Mouse (Mus musculus): ENCODE results near the gene Rab3il1. TPM values are rescaled to one million over a fixed set of nuclear protein-coding genes. Genes with fewer than 3 reads are reported as not detected.
A peak's percentile ranks its signal among the peaks of the same experiment; 100 is the strongest.
"Not testable (repeated sequence)": the region's sequence is repeated elsewhere in the genome, so short reads cannot be mapped to it uniquely, and the experiment has no call there.

Rab3il1 gene
- 10 to 100 TPM; 12.9 to 14.9 TPM for total RNA-seq (2021)

GRCm38 (mm10) chr19:10001206-10001969, at the start of gene Rab3il1, which contains the start of gene Best1:
Rab3il1 (plus strand) TSS chr19:10001669.
Best1 (minus strand) TSS chr19:10001633.
- intact Hi-C loops (cut with DNase I): no loop called here
- no peak for DNase-seq

DNA sequence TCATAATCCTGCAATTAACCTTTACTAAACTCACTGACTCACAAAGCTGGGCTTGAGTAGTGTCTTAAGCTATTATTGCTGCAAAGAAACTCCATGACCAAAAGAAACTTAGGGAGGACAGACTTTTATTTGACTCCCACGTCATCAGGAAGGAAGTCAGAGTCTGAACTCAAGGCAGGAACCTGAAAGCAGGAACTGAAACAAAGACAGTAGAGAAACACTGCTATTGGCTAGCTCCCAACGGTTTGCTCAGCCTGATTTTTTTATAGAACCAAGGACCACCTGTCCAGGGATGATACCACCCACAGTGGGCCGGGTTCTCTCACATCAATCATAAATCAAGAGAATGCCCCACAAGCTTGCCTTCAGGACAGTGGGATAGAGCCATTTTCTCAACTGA, 49.1 kb upstream of the Rab3il1 start:
- intact Hi-C loops (cut with DNase I): no loop called here
- DNase-seq: no peak

DNA sequence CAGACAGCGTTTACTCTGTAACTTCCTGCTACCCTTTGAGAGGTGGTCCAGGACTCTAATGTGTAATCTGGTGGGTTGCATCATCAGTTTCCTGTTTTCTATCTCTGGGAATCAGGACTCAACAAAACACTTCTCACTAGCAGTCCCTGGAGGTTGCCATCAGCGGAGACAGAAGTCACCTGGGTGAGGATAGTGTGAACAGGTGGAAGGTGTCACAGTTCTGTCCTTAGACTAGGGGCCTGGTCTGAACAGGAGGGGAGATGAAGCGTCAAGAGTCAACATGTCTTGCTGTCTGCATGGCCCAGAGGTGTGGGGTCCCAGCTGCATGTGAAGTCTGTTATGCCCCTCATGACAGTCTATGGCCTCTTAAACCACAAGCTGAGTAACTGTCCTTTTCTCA, 48.6 kb upstream of the Rab3il1 start:
- intact Hi-C loops (cut with DNase I): no loop called here
- no peak for DNase-seq

DNA sequence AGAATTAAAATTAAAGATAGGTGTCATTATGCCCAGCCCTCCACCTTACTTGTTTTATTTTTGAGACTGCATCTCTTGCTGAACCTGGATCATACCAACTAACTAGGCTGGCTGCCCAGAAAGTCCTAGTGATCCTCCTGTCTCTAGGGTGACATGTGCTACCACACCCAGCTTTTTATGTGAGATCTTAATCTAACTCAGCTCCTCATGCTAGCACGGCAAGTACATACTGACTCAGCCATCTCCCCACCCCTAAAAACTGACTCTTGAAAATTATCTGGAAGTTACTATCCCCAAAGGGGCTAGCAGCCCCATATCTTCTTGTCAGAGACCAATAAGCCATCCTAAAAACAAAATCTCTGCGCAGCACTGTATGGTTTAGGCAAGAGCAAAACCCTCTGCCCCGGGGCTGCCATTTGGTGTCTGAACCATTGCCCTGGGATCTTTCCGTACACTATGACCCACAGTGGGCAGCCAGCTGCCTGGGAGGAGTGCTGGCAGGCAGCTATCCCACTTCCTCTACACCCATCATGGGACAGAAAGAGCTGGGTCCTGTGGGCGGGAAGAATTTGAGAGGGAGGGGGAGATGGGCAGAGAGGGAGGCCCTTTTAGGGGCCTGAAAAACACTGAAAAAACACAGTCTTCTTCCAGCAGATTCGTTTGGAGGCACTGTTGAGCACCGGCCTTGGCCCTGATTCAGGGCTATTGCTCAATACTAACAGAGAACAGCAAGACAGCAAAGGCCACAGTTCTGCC, 47.2 kb upstream of the Rab3il1 start:
- intact Hi-C loops (cut with DNase I): no loop called here
- peak; percentile 43 for DNase-seq

- DNase-seq: no peak
- intact Hi-C loops (cut with DNase I): no loop called here
Observed at GRCm38 (mm10) chr19:9954811-9955202, 46.7 kb upstream of the Rab3il1 start.

- DNase-seq: no peak
- intact Hi-C loops (cut with DNase I): no loop called here
Observed at GRCm38 (mm10) chr19:9955438-9955837, 46.0 kb upstream of the Rab3il1 start.

DNA sequence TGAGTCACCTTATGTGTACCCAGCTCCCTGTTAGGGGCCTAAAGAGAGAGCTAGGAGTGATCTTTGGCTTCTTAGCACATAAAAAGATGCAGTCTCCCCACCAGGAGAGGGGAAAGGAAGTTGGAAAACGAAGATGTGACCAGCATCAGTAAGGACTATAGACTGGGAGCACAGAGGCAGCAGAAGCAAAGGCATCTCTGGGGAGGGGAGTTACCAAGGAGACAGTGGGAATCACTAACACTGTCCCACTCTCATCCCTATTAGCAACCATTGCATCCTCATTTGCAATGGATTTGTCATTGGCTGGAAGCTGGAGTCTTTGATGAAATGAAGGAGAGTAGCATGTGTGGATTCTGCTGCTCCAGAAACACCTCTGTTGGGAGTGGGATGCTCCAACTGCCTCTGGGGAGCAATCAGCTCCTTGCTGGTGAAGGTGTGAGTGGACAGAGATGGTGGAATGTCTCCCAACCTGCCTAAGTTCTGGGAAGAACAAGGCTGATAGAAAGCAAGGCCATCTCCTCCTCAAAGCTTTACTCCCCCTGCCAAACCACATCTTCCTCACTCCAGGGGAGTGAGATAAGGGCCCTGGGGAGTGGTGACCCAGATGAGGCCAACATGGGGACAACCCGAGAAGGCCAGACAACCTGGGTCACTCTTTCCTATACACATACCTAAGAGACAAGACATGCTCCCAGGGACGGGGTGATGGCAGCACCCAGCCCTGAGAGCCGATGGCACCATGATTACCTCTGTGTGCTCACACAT, 44.7 kb upstream of the Rab3il1 start:
- no peak for DNase-seq
- intact Hi-C loops (cut with DNase I): no loop called here

GRCm38 (mm10) chr19:9957965-9958364, 43.5 kb upstream of the Rab3il1 start:
- intact Hi-C loops (cut with DNase I): no loop called here
- no peak for DNase-seq

DNA sequence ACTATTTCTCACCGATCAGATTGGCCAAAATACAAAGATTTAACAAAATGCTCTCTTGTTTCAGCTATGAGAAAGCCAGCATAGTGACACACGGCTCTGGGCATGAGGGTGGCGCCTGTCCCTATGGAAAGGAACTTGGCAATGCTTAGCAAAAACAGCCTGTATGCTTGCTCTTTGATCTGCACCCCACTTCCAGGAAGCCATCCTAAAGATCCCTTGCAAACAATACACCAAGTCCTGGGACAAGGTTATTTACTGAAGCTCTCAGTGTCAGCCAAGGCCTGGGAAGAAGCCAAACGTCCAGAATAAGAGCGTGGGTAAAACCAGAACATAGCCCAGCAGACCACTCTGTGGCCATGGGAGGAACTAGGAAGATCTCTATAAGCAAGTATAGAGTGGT, 40.7 kb upstream of the Rab3il1 start:
- intact Hi-C loops (cut with DNase I): no loop called here
- no peak for DNase-seq

DNA sequence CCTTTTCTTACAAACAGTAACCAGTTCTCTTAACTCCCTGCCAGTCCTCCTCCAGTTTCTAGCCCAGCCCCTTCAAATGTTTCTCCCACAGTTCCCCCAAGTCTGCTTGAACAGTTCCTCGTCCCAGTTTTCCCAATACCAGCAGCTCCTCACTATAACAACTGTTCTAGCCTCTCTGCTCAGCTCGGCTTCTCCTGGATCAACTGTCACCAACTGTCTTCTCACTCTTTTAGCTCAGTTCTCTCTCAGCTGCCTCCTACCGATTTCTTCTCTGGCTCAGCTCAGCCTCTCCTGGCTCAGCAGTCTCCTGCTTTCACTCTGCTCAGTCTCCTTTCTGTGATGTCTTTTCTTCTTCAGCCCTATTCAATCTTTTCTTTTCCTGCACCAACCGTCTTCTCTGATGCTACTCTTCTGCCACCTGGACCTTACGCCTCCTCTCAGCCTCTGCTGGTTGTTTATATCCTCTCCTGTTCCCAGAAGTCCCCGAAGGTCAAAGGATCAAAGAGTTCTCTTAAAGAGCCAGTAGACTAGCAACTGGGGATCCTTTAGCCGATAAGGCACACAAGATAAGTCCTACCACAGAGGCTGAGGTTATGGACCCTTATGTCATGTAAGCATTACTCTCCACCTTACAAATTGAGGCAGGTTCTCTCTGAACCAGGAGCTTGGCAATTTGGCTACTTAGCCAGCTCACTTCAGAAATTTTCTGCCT, 37.1 kb upstream of the Rab3il1 start:
- intact Hi-C loops (cut with DNase I): no loop called here
- no peak for DNase-seq

DNA sequence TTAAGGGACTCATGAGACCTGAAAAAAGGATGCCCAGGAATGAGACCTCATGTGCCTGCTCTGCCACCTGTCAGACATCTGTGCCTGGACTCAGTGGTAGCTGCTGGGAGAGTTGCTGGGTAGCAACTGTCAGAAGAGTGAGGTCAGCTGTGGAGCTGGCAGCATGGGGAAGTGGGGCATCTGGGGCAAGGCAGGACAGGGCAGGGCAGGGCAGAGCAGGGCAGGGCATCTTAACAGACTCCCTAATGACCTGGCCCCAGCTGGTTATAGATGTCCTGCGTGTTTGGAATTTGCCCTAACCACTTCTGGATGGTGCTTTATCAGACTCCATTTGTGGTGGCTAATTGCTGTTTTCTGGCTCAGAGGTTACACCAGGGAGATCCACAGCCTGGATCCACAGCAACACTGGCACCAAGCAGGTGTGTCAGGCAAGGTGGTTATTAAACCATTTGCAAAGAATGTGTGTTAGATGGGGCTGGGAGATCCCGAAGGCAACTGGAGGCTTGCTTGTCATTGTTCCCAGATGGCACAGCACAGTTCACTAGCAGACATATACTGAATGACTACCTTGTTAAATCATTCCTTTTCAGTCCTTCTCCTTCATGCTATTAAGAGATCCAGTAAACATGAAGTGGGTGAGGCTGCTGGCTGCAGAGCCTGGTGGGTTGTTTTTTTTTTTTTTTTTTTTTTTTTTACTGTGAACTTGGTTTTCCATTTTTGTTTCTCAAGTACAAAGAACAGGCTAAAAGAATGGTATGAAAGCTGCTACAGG, 35.2 kb upstream of the Rab3il1 start:
- no peak for DNase-seq
- intact Hi-C loops (cut with DNase I): no loop called here

GRCm38 (mm10) chr19:9968081-9968787, 33.2 kb upstream of the Rab3il1 start:
- no peak for DNase-seq
- intact Hi-C loops (cut with DNase I): no loop called here

DNA sequence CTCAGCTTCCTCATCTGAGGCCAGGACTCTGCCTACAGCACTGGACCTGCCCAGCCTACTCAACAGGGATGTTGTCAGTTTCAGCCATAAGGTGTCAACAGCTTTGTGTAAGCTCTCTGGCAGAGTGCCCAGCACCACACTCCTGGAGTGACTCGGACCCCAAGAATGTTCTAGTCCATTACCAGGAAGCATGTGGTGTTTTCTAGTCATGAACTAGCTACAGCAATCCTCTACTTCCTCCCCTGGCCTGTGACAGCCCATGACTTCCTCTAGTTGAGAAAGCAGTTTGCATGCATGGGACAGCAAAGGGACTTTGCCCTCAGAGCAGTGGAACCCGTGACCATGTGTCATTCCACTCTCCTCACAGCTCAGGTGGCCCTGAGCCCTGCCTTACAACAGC, 26.6 kb upstream of the Rab3il1 start:
- intact Hi-C loops (cut with DNase I); DNase-seq: not testable (repeated sequence)

DNA sequence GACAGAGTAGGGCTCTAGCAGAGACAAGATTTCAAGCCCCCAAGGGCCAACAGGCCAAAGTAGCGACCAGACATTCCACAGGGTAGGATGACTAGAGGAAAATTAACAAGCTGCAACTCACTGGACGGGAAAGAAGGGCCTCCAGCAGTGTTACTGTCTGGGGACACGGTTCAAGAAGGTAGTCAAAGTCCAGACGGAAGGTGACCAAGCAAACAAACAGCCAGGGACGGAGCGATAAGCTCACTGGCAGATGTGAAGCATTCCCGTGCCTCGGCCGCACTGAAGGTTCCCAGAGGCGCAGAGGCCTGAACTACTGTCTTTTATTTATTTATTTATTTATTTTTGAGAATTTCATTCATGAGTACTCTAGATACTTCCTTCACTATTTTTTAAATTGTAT, 24.4 kb upstream of the Rab3il1 start:
- no peak for DNase-seq
- intact Hi-C loops (cut with DNase I): no loop called here

DNA sequence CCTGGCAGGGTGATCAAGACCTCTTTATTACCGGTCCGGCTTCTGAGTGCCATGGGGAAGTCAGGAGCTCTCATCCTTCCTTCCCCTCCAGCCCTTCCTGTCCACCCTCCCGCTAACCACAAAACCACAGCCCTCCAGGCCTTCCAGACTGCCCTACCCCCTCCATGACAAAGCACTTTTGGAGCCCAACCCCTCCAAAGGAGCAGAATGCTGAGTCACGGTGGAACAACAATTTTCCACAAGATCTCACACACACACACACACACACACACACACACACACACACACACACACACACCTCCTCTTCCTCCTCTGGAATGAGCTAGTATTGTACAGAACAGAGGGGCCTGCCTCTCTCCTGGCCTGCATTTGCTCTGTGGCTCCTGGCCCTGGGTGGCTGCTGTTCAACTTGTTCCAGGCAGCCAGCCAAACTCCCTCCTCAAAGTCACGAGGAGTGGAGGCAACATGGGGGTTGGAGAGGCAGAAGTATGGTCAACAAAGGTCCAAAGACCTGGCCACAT, 23.0 kb upstream of the Rab3il1 start:
- intact Hi-C loops (cut with DNase I): no loop called here
- DNase-seq: peak; percentile 73

DNA sequence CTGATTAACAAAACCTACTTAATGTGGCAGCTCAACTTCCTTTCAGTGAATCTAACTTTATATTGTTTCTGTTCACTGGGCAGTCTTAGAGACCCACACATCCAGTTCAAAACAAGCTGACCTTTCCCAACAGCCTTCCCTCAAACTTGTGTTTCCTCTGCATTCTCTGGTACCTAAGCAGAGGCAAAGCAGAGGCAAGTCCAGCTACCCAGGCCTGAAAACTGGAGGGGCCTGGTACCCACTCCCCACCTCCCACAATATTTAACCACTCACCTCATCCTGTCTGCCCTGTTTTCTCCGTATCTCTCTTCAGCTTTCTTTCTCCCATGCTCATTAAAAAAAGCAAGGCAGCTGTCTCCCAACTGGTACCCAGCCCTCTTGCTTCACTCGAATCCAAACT, 22.3 kb upstream of the Rab3il1 start:
- intact Hi-C loops (cut with DNase I): no loop called here
- DNase-seq: no peak

GRCm38 (mm10) chr19:9980258-9980657, 21.2 kb upstream of the Rab3il1 start, which contains the start of gene Fth1:
Fth1 (plus strand) TSS chr19:9980598.
- intact Hi-C loops (cut with DNase I): no loop called here
- DNase-seq: no peak

DNA sequence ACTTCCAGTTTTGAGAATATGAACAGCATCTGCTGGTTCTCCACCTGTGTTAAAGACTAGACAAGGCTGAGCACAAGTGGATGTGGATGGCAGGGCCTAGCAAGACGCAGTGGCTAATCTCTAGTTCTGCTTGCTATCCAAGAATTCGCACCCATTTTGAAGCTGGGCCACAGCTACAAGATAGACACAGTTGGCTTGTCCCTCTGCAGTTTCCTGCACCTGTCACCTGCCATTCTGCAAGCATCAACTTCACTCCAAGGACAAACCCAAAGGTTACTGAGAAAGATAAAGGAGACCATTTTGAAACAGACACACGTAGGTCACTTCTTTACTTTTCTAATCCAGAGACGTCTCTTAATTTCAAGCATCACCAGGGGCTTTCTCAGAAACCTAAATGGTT, 19.8 kb upstream of the Rab3il1 start:
- intact Hi-C loops (cut with DNase I): no loop called here
- no peak for DNase-seq

Data from left cerebral cortex, postnatal 4 days (tissue).